Mouse (Mus musculus): Measurements from ENCODE around the gene Mtnr1b.
"Not testable (repeated sequence)": the region's sequence is repeated elsewhere in the genome, so short reads cannot be mapped to it uniquely, and the experiment has no call there.

Gene Mtnr1b

GRCm38 (mm10) chr9:15874506-15875160, at the start of gene Mtnr1b:
Gene Mtnr1b (minus strand): TSS chr9:15874556.
- DNase-seq: no peak

DNA sequence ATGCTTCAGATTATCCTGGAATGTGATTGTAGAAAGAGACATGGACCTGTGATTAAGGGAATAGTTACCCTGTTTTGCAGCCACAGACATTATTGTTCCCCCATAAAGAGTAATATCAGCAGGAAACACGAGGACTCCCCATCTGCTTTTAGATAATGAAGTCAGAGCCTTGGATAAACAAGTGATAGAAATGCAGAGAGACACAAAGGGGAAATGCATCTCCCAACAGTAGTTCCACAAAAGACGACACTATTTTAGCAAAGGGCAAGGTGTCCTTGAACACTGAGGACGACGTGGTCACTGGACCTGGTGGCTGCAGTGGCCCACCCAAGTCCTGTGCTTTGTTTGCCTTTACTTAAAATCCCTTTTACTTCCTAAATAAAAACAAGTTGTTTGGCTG, 45.9 kb upstream of the Mtnr1b start:
- no peak for DNase-seq

- DNase-seq: no peak
Observed at GRCm38 (mm10) chr9:15919373-15920005, 45.1 kb upstream of the Mtnr1b start.

- no peak for DNase-seq
Observed at GRCm38 (mm10) chr9:15916600-15916999, 42.2 kb upstream of the Mtnr1b start.

DNA sequence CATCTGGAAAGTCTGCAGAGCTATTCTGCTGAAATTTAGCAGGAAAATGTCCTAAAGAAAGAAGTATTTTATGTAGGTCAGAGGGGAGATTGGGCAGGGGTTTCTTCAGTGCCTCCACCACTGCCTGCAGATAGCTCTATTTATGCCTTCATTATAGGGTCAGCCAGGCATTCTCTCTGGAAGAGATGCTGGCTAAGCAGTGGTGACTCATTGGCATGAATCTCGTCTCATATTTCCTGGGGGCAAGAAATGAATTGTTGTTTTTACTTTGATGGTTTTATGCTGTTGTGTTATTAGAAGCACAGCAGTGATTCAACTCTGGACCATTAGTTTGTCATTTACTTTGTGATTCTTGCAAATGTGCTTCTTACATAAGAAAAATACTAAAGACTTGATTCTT, 38.4 kb upstream of the Mtnr1b start:
- DNase-seq: no peak

- DNase-seq: no peak
Observed at GRCm38 (mm10) chr9:15909397-15910113, 35.2 kb upstream of the Mtnr1b start.

DNA sequence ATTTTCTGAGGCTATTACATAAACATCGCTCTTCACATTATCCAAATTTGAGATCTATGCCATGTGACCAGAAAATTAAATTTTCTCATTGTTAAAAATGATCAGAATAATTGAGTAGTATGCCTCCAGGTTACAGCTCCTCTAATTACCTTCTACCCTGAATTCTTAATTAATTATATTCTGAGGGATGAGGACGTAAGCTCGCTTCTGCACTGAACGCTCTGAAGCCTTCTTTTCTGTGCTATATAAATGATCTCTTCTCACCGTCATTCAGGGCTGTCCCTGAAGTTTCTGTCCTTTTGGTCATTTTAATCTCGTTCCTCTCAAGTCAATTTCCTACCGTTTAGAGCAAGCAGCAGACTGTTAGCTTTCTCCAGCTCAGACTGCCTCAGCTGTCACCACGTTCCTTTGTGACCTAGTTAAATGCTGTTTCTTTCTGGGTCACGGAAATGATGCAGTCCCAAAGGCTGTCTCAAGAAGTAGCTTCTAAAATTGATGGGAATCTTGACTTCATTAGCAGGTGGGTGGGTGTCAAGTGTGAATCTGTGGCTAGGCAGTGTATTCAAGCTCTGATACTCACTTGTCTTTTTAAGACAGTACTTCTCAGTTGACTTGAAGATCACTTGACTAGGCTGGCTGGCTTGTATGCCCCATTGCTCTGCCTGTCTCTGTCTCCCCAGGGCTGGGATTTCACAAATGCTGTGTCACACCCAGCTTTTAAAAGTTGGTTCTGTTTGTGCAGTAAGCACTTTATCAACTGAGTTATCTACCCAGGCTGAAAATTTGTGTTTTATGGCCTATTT, 29.8 kb upstream of the Mtnr1b start:
- DNase-seq: no peak

DNA sequence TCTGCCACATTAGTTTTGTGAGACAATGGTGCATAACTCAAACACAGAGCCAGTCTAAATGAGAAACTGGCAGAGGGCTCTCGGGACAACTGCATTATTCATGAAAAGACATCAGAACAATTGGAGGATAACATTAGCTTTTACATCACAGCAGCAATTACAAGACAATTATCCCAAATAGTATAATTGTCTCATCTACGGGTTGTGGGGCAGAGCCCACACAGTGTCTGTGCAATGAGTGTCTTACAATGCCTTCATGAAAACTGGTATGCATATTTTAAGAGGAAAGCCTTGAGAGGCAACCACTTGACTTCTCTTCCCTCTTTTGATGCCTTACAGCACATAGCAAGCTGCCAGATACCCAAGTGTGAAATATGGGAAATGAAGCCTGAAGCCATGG, 23.8 kb upstream of the Mtnr1b start:
- no peak for DNase-seq

GRCm38 (mm10) chr9:15886756-15887155, 12.4 kb upstream of the Mtnr1b start:
- DNase-seq: no peak

DNA sequence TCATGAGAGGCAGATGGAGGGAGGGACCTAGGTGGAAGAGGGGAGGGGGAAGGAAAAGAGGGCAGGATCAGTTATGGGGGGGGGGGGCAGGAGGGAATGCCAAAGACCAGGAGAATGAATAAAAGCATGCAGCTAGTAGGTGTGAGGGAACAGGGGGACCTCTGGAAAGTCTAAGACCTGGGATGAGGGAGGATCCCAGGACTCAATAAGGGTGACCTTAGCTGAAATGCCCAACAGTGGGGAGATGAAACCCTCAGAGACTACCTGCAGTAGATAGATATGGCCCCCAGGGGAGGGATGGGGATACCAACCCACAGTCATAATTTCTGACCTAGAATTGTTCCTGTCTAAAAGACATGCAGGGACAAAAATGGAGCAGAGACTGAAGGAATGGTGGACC, 6.4 kb upstream of the Mtnr1b start:
- DNase-seq: no peak

- DNase-seq: no peak
Observed at GRCm38 (mm10) chr9:15880160-15880603, 5.8 kb upstream of the Mtnr1b start.

DNA sequence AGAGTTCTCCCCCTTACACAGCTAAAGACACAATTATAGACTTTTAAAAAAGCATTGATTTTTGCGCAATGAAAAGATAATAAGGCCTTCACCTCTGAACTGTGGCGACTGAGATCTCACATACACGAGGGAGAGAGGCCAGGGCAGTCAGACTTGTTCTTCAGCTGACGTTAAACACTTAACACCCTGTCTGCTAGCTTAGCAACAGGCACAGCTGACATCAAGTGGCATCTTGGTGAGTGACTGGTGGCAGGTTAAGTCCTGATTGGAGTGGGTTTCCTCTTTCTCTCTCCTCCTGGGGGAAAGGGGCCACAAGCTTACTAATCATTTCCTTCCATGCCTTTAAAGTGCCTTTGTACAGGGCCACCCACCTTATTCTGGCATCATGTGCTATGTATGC, 4.3 kb downstream of the Mtnr1b start:
- no peak for DNase-seq

DNA sequence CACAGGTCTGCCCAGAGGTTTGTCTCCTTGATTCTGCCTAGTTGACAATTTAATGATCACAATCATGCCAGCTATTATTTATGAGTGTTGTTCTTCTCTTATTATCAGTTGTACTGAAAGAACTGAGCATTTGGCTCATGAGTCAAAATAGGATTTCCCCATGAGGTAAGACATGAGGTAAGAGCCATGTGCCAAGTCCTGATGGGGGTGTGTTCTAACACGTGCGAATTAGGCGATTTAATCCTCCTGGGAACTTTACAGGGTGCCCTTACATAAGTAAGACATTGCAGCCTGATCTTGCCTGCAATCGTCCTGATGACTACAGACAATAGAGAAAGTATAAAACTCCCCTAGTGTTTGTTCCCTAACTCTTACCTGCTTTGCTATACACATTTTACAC, 4.9 kb downstream of the Mtnr1b start:
- DNase-seq: no peak

- DNase-seq: no peak
Observed at GRCm38 (mm10) chr9:15866280-15867072, 7.9 kb downstream of the Mtnr1b start.

DNA sequence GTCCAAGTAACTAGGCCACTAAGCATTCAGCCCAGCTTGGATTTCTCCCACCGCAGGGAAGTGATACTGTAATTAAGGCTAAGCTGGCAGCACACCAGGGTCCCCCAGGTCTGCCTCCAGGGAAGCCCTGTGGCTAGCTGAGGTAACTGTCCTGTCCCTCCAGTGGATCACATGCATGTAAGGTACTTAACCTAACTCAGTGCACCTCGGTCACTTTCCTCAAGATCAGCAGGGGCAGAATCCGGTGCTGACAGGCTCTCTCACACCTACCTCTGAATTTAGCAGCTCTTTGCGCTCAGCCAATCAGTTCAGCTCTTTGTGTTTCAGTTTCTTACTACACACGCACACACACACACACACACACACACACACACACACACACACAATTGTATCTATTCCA, 13.0 kb downstream of the Mtnr1b start:
- no peak for DNase-seq

GRCm38 (mm10) chr9:15850749-15851148, 23.6 kb downstream of the Mtnr1b start:
- DNase-seq: no peak

GRCm38 (mm10) chr9:15845390-15845789, 29.0 kb downstream of the Mtnr1b start:
- DNase-seq: no peak

DNA sequence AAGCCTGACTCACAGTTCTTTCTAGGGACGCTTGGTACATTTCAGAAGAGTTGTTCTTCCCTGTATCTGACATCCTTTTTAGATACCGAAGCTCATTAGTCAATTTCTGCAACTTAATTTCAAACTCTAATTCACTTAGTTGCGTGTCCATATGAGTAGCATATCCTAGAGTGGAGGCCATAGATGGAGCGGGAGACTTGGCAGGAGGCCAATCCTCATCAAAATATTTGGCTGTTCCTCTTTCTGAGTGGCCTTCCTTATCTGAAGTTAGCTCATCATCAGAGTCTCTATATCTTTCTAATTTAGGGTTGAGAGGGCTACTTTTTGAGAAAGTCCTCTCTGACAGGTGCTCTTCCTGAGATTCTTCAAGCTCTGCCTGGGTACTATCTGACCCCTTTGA, 29.4 kb downstream of the Mtnr1b start:
- not testable (repeated sequence) for DNase-seq

DNA sequence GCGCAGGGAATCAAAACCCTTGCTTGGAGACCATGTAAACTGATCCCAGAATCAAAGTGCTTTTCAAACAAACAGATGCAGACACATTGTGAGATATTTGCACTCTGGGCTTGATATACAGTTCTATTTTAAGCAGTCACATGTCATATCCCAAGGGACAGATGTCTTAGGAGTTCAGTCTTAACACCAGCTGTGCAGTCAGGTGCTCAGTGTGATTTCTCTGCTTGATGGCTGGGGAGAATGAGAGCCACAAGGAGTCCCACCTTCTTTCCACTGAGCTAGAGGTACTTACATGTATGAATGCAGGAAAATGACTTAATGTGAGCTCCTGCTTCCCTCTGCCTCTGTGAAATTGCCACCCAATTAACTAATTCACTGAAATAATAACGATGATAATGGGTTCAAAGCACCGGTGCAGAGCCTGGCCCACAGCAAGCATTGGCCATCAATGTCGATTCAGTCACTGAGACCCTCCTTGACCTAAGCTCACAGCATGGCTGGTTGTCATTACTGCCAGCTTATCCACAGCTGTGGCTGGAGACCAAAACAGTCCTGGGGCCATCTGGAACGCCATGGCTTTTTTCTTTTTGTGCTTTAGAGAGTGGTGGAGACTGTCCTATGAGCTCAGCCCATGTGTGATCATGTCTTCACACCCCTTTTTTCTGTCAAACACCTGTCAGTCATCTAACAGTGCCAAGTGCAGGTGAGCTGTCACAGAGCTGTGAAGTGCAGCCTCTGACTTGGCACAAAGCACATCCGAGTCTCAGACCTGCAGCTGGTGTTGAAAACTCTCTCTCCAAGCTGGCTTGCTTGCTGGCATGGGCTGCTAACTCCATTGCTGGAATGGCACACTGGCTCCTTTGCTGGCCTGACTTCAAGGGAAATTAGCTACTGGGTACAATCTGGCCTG, 61.1 kb downstream of the Mtnr1b start:
- no peak for DNase-seq

DNA sequence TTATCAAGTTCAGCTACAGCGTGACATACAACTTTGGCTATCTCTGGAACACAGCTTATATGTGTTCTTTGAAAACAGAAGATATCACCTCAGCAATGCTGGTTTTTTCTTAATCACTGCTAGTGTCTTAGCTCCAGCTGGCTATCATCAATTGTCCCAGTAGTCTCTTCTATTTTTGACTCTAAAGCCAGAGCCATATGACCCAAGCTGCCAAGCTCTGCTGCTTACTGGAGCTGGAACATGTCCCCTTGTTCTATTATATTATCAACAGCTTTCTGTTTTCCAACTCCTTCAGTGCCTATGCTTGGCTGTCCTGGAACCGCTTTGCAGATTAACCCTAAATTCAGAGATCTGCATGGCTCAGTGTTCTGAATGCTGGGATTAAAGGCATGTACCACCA, 70.1 kb downstream of the Mtnr1b start:
- DNase-seq: no peak

GRCm38 (mm10) chr9:15802413-15803027, 71.8 kb downstream of the Mtnr1b start:
- DNase-seq: no peak
